Mouse (Mus musculus) hindbrain, embryonic 10.5 days (tissue): ENCODE measurements around the gene Pam. TPM values are rescaled to one million over a fixed set of nuclear protein-coding genes. Genes with fewer than 3 reads are reported as not detected.

ENCODE experiments used
- DNase-seq: peaks from one replicate; pipeline ENCODE4 v3.0.0-alpha.2; 2017; ENCODE audit warnings: low spot score
- H3K27ac ChIP-seq: fragments of 300-500 bp; sonication (generic); 2 replicates; pipeline ENCODE4 v1.5.1; 2016; ENCODE audit warnings: mild to moderate bottlenecking, moderate library complexity
- H3K27me3 ChIP-seq: fragments of 300-500 bp; sonication (generic); 2 replicates; pipeline ENCODE4 v1.6.1; 2016; ENCODE audit warnings: mild to moderate bottlenecking; ENCODE audit not compliant: poor library complexity, insufficient read depth, severe bottlenecking
- H3K36me3 ChIP-seq: fragments of 300-500 bp; sonication (generic); 2 replicates; pipeline ENCODE4 v1.6.1; 2016; ENCODE audit warnings: mild to moderate bottlenecking, moderate library complexity
- H3K4me1 ChIP-seq: fragments of 300-500 bp; sonication (generic); replicated peaks from 2 replicates; pipeline ENCODE4 v1.6.1; 2016; ENCODE audit warnings: mild to moderate bottlenecking
- H3K4me3 ChIP-seq: fragments of 300-500 bp; sonication (generic); 2 replicates; pipeline ENCODE4 v1.5.1; 2016; ENCODE audit warnings: mild to moderate bottlenecking, moderate library complexity
- H3K9me3 ChIP-seq: fragments of 300-500 bp; sonication (generic); 2 replicates; pipeline ENCODE4 v1.6.1; 2016; ENCODE audit warnings: mild to moderate bottlenecking, moderate library complexity
- WGBS: fragments of 180-500 bp; shearing (Covaris S2); methylation state at CpG from one replicate; pipeline ENCODE4 v1.1.7; 2016; 5-methylcytosine and 5-hydroxymethylcytosine counted together
- polyA plus RNA-seq: library from polyadenylated mRNA; unstranded; fragments of >200 nt; fragmentation: Nextera tagmentation; extraction: Ambion mirVana; gene quantifications from 2 replicates; pipeline ENCODE4 v1.2.1, GENCODE M21; 2016

Pam gene
- polyA plus RNA-seq, 1 experiment from 2014 or later, result 16.5 TPM

GRCm38 (mm10) chr1:97802207-97802902 lies 293.1 kb downstream of the Pam start:
- H3K27ac ChIP-seq, result no peak overlapping the region
- H3K9me3 ChIP-seq, result no peaks in the 10 kb centered on the region
- no peaks in the 10 kb centered on the region for H3K36me3 ChIP-seq
- H3K4me1 ChIP-seq, result no peaks in the 10 kb centered on the region
- 60% methylated on average over 4 of the region's 4 CpGs for WGBS
- no peak for DNase-seq
- no peaks in the 10 kb centered on the region for H3K27me3 ChIP-seq
- H3K4me3 ChIP-seq, result no peak overlapping the region

GRCm38 (mm10) chr1:97795936-97796335 lies 299.5 kb downstream of the Pam start:
- no peak overlapping the region for H3K4me3 ChIP-seq
- H3K27me3 ChIP-seq, result no peaks in the 10 kb centered on the region
- H3K27ac ChIP-seq, result no peak overlapping the region
- no peak for DNase-seq
- 0 out of 2 replicates have a peak, but pooled peaks cover 4% of the 10 kb centered on the region for H3K36me3 ChIP-seq
- no peaks in the 10 kb centered on the region for H3K4me1 ChIP-seq
- whole genome bisulfite sequencing, result 92% methylated on average over 9 of the region's 9 CpGs
- H3K9me3 ChIP-seq, result no peaks in the 10 kb centered on the region

GRCm38 (mm10) chr1:97794110-97794509 lies 301.3 kb downstream of the Pam start:
- Histone ChIP-seq H3K4me3 (no peak overlapping the region), H3K36me3 (0 out of 2 replicates have a peak, but pooled peaks cover 4% of the 10 kb centered on the region), H3K27me3 (no peaks in the 10 kb centered on the region), H3K4me1 (no peaks in the 10 kb centered on the region), H3K9me3 (no peaks in the 10 kb centered on the region), H3K27ac (no peak overlapping the region)
- 86% methylated on average over 3 of the region's 3 CpGs for WGBS
- DNase-seq, result no peak

GRCm38 (mm10) chr1:97788490-97788889 lies 307.0 kb downstream of the Pam start:
- no peaks in the 10 kb centered on the region for H3K9me3 ChIP-seq
- no peak overlapping the region for H3K4me3 ChIP-seq
- H3K27ac ChIP-seq, result no peak overlapping the region
- DNase-seq, result no peak
- H3K27me3 ChIP-seq, result no peaks in the 10 kb centered on the region
- WGBS, result 92% methylated on average over 2 of the region's 2 CpGs
- H3K36me3 ChIP-seq, result peaks cover 8% of the 10 kb centered on the region; the same call in 1 of the 2 replicates
- no peaks in the 10 kb centered on the region for H3K4me1 ChIP-seq

- Histone ChIP-seq H3K4me3 (no peak overlapping the region), H3K36me3 (peaks cover 4% of the 10 kb centered on the region; the same call in 1 of the 2 replicates), H3K27me3 (no peaks in the 10 kb centered on the region), H3K4me1 (no peaks in the 10 kb centered on the region), H3K9me3 (no peaks in the 10 kb centered on the region), H3K27ac (no peak overlapping the region)
- DNase-seq, result no peak
- WGBS, result 87% methylated on average over 3 of the region's 3 CpGs
Measured at GRCm38 (mm10) chr1:97787674-97788073, 307.8 kb downstream of the Pam start.

- Histone ChIP-seq H3K4me3 (no peak overlapping the region), H3K27ac (no peak overlapping the region), H3K4me1 (no peaks in the 10 kb centered on the region), H3K27me3 (no peaks in the 10 kb centered on the region), H3K9me3 (no peaks in the 10 kb centered on the region), H3K36me3 (peaks cover 4% of the 10 kb centered on the region; the same call in 1 of the 2 replicates)
- DNase-seq, result no peak
- 90% methylated on average over 11 of the region's 11 CpGs for WGBS
Measured at GRCm38 (mm10) chr1:97785685-97786393, 309.6 kb downstream of the Pam start.

GRCm38 (mm10) chr1:97784928-97785327 lies 310.5 kb downstream of the Pam start:
- Histone ChIP-seq H3K9me3 (no peaks in the 10 kb centered on the region), H3K27me3 (no peaks in the 10 kb centered on the region), H3K4me3 (no peak overlapping the region), H3K4me1 (no peaks in the 10 kb centered on the region), H3K36me3 (peaks cover 4% of the 10 kb centered on the region; the same call in 1 of the 2 replicates), H3K27ac (no peak overlapping the region)
- WGBS, result 80% methylated on average over 7 of the region's 7 CpGs
- DNase-seq, result no peak

GRCm38 (mm10) chr1:97781674-97782073 lies 313.8 kb downstream of the Pam start:
- no peak for DNase-seq
- Histone ChIP-seq H3K27me3 (no peaks in the 10 kb centered on the region), H3K27ac (no peak overlapping the region), H3K4me1 (no peaks in the 10 kb centered on the region), H3K36me3 (peaks cover 4% of the 10 kb centered on the region), H3K4me3 (no peak overlapping the region), H3K9me3 (no peaks in the 10 kb centered on the region)
- 98% methylated on average over 7 of the region's 7 CpGs for WGBS

- H3K4me3 ChIP-seq, result no peak overlapping the region
- no peaks in the 10 kb centered on the region; the same call in 1 of the 2 replicates for H3K36me3 ChIP-seq
- peaks cover 5% of the 10 kb centered on the region for H3K4me1 ChIP-seq
- H3K9me3 ChIP-seq, result no peaks in the 10 kb centered on the region
- WGBS, result 95% methylated on average over 2 of the region's 2 CpGs
- DNase-seq, result no peak
- no peak overlapping the region for H3K27ac ChIP-seq
- H3K27me3 ChIP-seq, result no peaks in the 10 kb centered on the region
Measured at GRCm38 (mm10) chr1:97773973-97774372, 321.5 kb downstream of the Pam start.

GRCm38 (mm10) chr1:97773362-97773761 lies 322.1 kb downstream of the Pam start:
- Histone ChIP-seq H3K36me3 (no peaks in the 10 kb centered on the region; the same call in 1 of the 2 replicates), H3K27ac (no peak overlapping the region), H3K4me3 (no peak overlapping the region), H3K4me1 (peaks cover 11% of the 10 kb centered on the region), H3K9me3 (no peaks in the 10 kb centered on the region), H3K27me3 (no peaks in the 10 kb centered on the region)
- 84% methylated on average over 6 of the region's 6 CpGs for WGBS
- DNase-seq, result no peak

GRCm38 (mm10) chr1:97771727-97772126 lies 323.7 kb downstream of the Pam start:
- no peak overlapping the region for H3K4me3 ChIP-seq
- WGBS, result 89% methylated on average over 5 of the region's 5 CpGs
- no peak overlapping the region for H3K27ac ChIP-seq
- H3K36me3 ChIP-seq, result no peaks in the 10 kb centered on the region
- DNase-seq, result no peak
- no peaks in the 10 kb centered on the region for H3K27me3 ChIP-seq
- H3K4me1 ChIP-seq, result peaks cover 23% of the 10 kb centered on the region
- no peaks in the 10 kb centered on the region for H3K9me3 ChIP-seq

GRCm38 (mm10) chr1:97771118-97771517 lies 324.3 kb downstream of the Pam start:
- Histone ChIP-seq H3K36me3 (no peaks in the 10 kb centered on the region), H3K9me3 (no peaks in the 10 kb centered on the region), H3K27ac (no peak overlapping the region), H3K4me3 (peak overlapping the region; percentile 94), H3K27me3 (no peaks in the 10 kb centered on the region), H3K4me1 (peaks cover 23% of the 10 kb centered on the region)
- 79% methylated on average over 7 of the region's 7 CpGs for WGBS
- no peak for DNase-seq
